Mouse (Mus musculus) forebrain, postnatal 0 days (tissue): ENCODE results near the gene Hoxa9. TPM values are rescaled to one million over a fixed set of nuclear protein-coding genes. Genes with fewer than 3 reads are reported as not detected.

ENCODE experiments used
- ATAC-seq: fragments of 200-750 bp; cut with Nextera tagmentation; 2 replicates; pipeline ENCODE4 v1.8.0; 2017; ENCODE audit warnings: mild to moderate bottlenecking, moderate library complexity
- DNase-seq: peaks from one replicate; pipeline ENCODE4 v3.0.0-alpha.2; 2015
- H3K27ac ChIP-seq: fragments of 300-500 bp; sonication (generic); 2 replicates; pipeline ENCODE4 v1.5.1; 2014; ENCODE audit warnings: low read depth, mild to moderate bottlenecking, antibody characterized with exemption, low read length, moderate library complexity, mixed read lengths
- H3K27me3 ChIP-seq: fragments of 300-500 bp; sonication (generic); 2 replicates; pipeline ENCODE4 v1.6.1; 2014; ENCODE audit warnings: mild to moderate bottlenecking, low read length, mixed read lengths; ENCODE audit not compliant: insufficient read depth
- H3K36me3 ChIP-seq: fragments of 300-500 bp; sonication (generic); 2 replicates; pipeline ENCODE4 v1.6.1; 2014; ENCODE audit warnings: mild to moderate bottlenecking, moderate library complexity; ENCODE audit not compliant: insufficient read depth
- H3K4me1 ChIP-seq: fragments of 300-500 bp; sonication (generic); 2 replicates; pipeline ENCODE4 v1.6.1; 2014; ENCODE audit warnings: antibody characterized with exemption; ENCODE audit not compliant: insufficient read depth
- H3K4me2 ChIP-seq: fragments of 300-500 bp; sonication (generic); 2 replicates; pipeline ENCODE4 v1.6.1; 2014; ENCODE audit warnings: low read depth, mild to moderate bottlenecking, moderate library complexity
- H3K4me3 ChIP-seq: fragments of 300-500 bp; sonication (generic); 2 replicates; pipeline ENCODE4 v1.5.1; 2014; ENCODE audit warnings: low read depth, low read length, mixed read lengths
- H3K9ac ChIP-seq: fragments of 300-500 bp; sonication (generic); 2 replicates; pipeline ENCODE4 v1.6.1; 2014; ENCODE audit warnings: mild to moderate bottlenecking
- H3K9me3 ChIP-seq: fragments of 300-500 bp; sonication (generic); 2 replicates; pipeline ENCODE4 v1.6.1; 2016; ENCODE audit warnings: low read length
- CTCF ChIP-seq: sonication (generic); IDR thresholded peaks from 2 replicates; pipeline ENCODE4 v1.5.1; 2016; ENCODE audit warnings: antibody characterized with exemption, control low read depth, low read depth
- WGBS: fragments of 180-500 bp; shearing (Covaris S2); extraction: QIAGEN DNeasy Blood & Tissue Kit; methylation state at CpG from one replicate; pipeline ENCODE4 v1.1.7; 2014; 5-methylcytosine and 5-hydroxymethylcytosine counted together
- polyA plus RNA-seq: library from polyadenylated mRNA; unstranded; fragments of >200 nt; fragmentation: Nextera tagmentation; extraction: Ambion mirVana; gene quantifications from 2 replicates; pipeline ENCODE4 v1.2.1, GENCODE M21; 2015
- total RNA-seq: library from RNA; depleted of rRNA; stranded (reverse); fragments of >200 nt; gene quantifications from 2 replicates; pipeline ENCODE4 v1.2.3, GENCODE M21; 2014

Gene Hoxa9
- total and polyA plus RNA-seq, 2 experiments from 2014 or later = not detected

- no peak for TF ChIP-seq CTCF
- 1% methylated on average over 19 of the region's 19 CpGs for WGBS
- no peak overlapping the region for H3K4me2 ChIP-seq
- ATAC-seq = no peak
- no peak overlapping the region for H3K4me3 ChIP-seq
- no peaks in the 10 kb centered on the region for H3K36me3 ChIP-seq
- H3K9ac ChIP-seq = no peak overlapping the region
- no peak overlapping the region for H3K27ac ChIP-seq
- no peak for DNase-seq
- H3K4me1 ChIP-seq = no peaks in the 10 kb centered on the region
- no peaks in the 10 kb centered on the region for H3K9me3 ChIP-seq
- peaks cover 100% of the 10 kb centered on the region for H3K27me3 ChIP-seq
Observed at GRCm38 (mm10) chr6:52185222-52185621, 45.7 kb downstream of the Hoxa9 start.

GRCm38 (mm10) chr6:52184668-52185067, 46.2 kb downstream of the Hoxa9 start:
- H3K9ac ChIP-seq = no peak overlapping the region
- H3K4me2 ChIP-seq = no peak overlapping the region
- H3K4me1 ChIP-seq = no peaks in the 10 kb centered on the region
- H3K4me3 ChIP-seq = no peak overlapping the region
- no peak for TF ChIP-seq CTCF
- peaks cover 100% of the 10 kb centered on the region for H3K27me3 ChIP-seq
- H3K9me3 ChIP-seq = no peaks in the 10 kb centered on the region
- no peaks in the 10 kb centered on the region for H3K36me3 ChIP-seq
- ATAC-seq (no peak), DNase-seq (no peak)
- H3K27ac ChIP-seq = no peak overlapping the region
- 1% methylated on average over 6 of the region's 6 CpGs for WGBS

GRCm38 (mm10) chr6:52183311-52184080, 47.4 kb downstream of the Hoxa9 start:
- Histone ChIP-seq H3K9ac (no peak overlapping the region), H3K27me3 (peaks cover 100% of the 10 kb centered on the region), H3K4me3 (no peak overlapping the region), H3K27ac (no peak overlapping the region), H3K36me3 (no peaks in the 10 kb centered on the region), H3K9me3 (no peaks in the 10 kb centered on the region), H3K4me1 (no peaks in the 10 kb centered on the region), H3K4me2 (no peak overlapping the region)
- no peak for TF ChIP-seq CTCF
- WGBS = 7% methylated on average over 10 of the region's 10 CpGs
- no peak for ATAC-seq
- no peak for DNase-seq

- H3K36me3 ChIP-seq = no peaks in the 10 kb centered on the region
- no peak overlapping the region for H3K4me3 ChIP-seq
- WGBS = 0% methylated on average over 1 of the region's 1 CpGs
- ATAC-seq = no peak
- peaks cover 100% of the 10 kb centered on the region for H3K27me3 ChIP-seq
- DNase-seq = no peak
- H3K9me3 ChIP-seq = no peaks in the 10 kb centered on the region
- no peak overlapping the region for H3K27ac ChIP-seq
- TF ChIP-seq CTCF = no peak
- H3K4me1 ChIP-seq = no peaks in the 10 kb centered on the region
- H3K4me2 ChIP-seq = no peak overlapping the region
- H3K9ac ChIP-seq = no peak overlapping the region
Observed at GRCm38 (mm10) chr6:52182793-52183192, 48.1 kb downstream of the Hoxa9 start.

GRCm38 (mm10) chr6:52182030-52182429, 48.9 kb downstream of the Hoxa9 start:
- Histone ChIP-seq H3K9ac (no peak overlapping the region), H3K4me3 (no peak overlapping the region), H3K9me3 (no peaks in the 10 kb centered on the region), H3K27ac (no peak overlapping the region), H3K36me3 (no peaks in the 10 kb centered on the region), H3K27me3 (peaks cover 99% of the 10 kb centered on the region), H3K4me2 (no peak overlapping the region), H3K4me1 (no peaks in the 10 kb centered on the region)
- ATAC-seq = no peak
- WGBS = 14% methylated on average over 2 of the region's 2 CpGs
- DNase-seq = no peak
- TF ChIP-seq CTCF = no peak

- Histone ChIP-seq H3K4me3 (no peak overlapping the region), H3K27me3 (peaks cover 98% of the 10 kb centered on the region)
- no peak for ATAC-seq
Observed at GRCm38 (mm10) chr6:52180726-52181125, 50.2 kb downstream of the Hoxa9 start.

GRCm38 (mm10) chr6:52180213-52180710, 50.6 kb downstream of the Hoxa9 start:
- H3K27me3 ChIP-seq = peaks cover 96% of the 10 kb centered on the region
- DNase-seq = no peak
- H3K4me3 ChIP-seq = no peak overlapping the region
- no peak overlapping the region for H3K4me2 ChIP-seq
- WGBS = 1% methylated on average over 11 of the region's 11 CpGs
- no peak overlapping the region for H3K9ac ChIP-seq
- no peaks in the 10 kb centered on the region for H3K4me1 ChIP-seq
- H3K27ac ChIP-seq = no peak overlapping the region
- no peaks in the 10 kb centered on the region for H3K36me3 ChIP-seq
- H3K9me3 ChIP-seq = no peaks in the 10 kb centered on the region
- no peak for ATAC-seq
- TF ChIP-seq CTCF = no peak

More at GRCm38 (mm10) chr6:52180726-52181125, 50.2 kb downstream of the Hoxa9 start:
- no peak overlapping the region for H3K9ac ChIP-seq
- TF ChIP-seq CTCF = no peak
- H3K4me2 ChIP-seq = no peak overlapping the region
- DNase-seq = no peak
- WGBS = 5% methylated on average over 3 of the region's 3 CpGs
- H3K36me3 ChIP-seq = no peaks in the 10 kb centered on the region
- no peaks in the 10 kb centered on the region for H3K9me3 ChIP-seq
- H3K27ac ChIP-seq = no peak overlapping the region
- no peaks in the 10 kb centered on the region for H3K4me1 ChIP-seq
